Mouse (Mus musculus) CD4-positive, CD25-positive, alpha-beta regulatory T cell, adult 4 months (primary cell): Measurements from ENCODE around the gene Rela. TPM values are rescaled to one million over a fixed set of nuclear protein-coding genes. Genes with fewer than 3 reads are reported as not detected.

Experiments used
- polyA plus RNA-seq, 2 experiments: library from polyadenylated mRNA; unstranded; fragments of 100-300 nt; shearing (Covaris generic); gene quantifications; one replicate each; pipeline ENCODE4 v1.2.1; 2017

Rela gene
- polyA plus RNA-seq, 2 experiments from 2014 or later, result 111 to 174 TPM

Other genes starting within 250 kb of the Rela start
- gene Sart1, start 248.8 kb upstream of the Rela start, polyA plus RNA-seq, result 10 to 100 TPM; 18.1 to 30.1 TPM
- not detected for gene Tsga10ip, start 235.0 kb upstream of the Rela start, polyA plus RNA-seq
- 10 to 100 TPM; 56.0 to 57.2 TPM for gene Drap1, start 212.5 kb upstream of the Rela start, polyA plus RNA-seq
- gene AI837181, start 212.3 kb upstream of the Rela start, polyA plus RNA-seq, result 10 to 100 TPM; 20.8 to 28.7 TPM
- not detected for gene Fosl1, start 189.9 kb upstream of the Rela start, polyA plus RNA-seq
- gene Ccdc85b, start 179.6 kb upstream of the Rela start, polyA plus RNA-seq, result under 1 TPM; 0.48 to 0.83 TPM
- gene Fibp, start 176.9 kb upstream of the Rela start, polyA plus RNA-seq, result 100 to 1,000 TPM in 1 of 2 experiments, 10 to 100 TPM in 1; 86.2 to 159 TPM
- gene Ctsw, start 169.0 kb upstream of the Rela start, polyA plus RNA-seq, result 100 to 1,000 TPM; 136 to 191 TPM
- gene Efemp2, start 163.5 kb upstream of the Rela start, polyA plus RNA-seq, result 1 to 10 TPM; 1.5 to 4.6 TPM
- 10 to 100 TPM; 44.8 to 51.5 TPM for gene Mus81, start 149.1 kb upstream of the Rela start, polyA plus RNA-seq
- gene Cfl1, start 147.0 kb upstream of the Rela start, polyA plus RNA-seq, result 1,000 to 10,000 TPM; 1,977 to 2,151 TPM
- gene 1700020D05Rik, start 133.7 kb upstream of the Rela start, polyA plus RNA-seq, result not detected
- gene Snx32, start 126.9 kb upstream of the Rela start, polyA plus RNA-seq, result 10 to 100 TPM; 20.2 to 23.6 TPM
- gene Ovol1, start 76.8 kb upstream of the Rela start, polyA plus RNA-seq, result not detected
- 1 to 10 TPM; 3.8 to 7.4 TPM for gene Ap5b1, start 69.5 kb upstream of the Rela start, polyA plus RNA-seq
- gene Rnaseh2c, start 35.6 kb upstream of the Rela start, polyA plus RNA-seq, result 100 to 1,000 TPM in 1 of 2 experiments, 10 to 100 TPM in 1; 55.0 to 102 TPM
- 10 to 100 TPM; 38.8 to 84.9 TPM for gene Kat5, start 27.2 kb upstream of the Rela start, polyA plus RNA-seq
- 10 to 100 TPM; 19.0 to 25.6 TPM for gene Sipa1, start 26.2 kb downstream of the Rela start, polyA plus RNA-seq
- gene Map3k11, start 51.3 kb downstream of the Rela start, polyA plus RNA-seq, result 1 to 10 TPM; 6.3 to 8.4 TPM
- gene Pcnx3, start 51.4 kb downstream of the Rela start, polyA plus RNA-seq, result 10 to 100 TPM; 21.6 to 23.9 TPM
- gene Kcnk7, start 66.9 kb downstream of the Rela start, polyA plus RNA-seq, result 1 to 10 TPM; 1.9 to 2.4 TPM
- 10 to 100 TPM; 14.4 to 20.7 TPM for gene Ehbp1l1, start 88.8 kb downstream of the Rela start, polyA plus RNA-seq
- 10 to 100 TPM; 43.5 to 55.3 TPM for gene Fam89b, start 92.2 kb downstream of the Rela start, polyA plus RNA-seq
- not detected for gene Ltbp3, start 103.4 kb downstream of the Rela start, polyA plus RNA-seq
- gene Scyl1, start 133.9 kb downstream of the Rela start, polyA plus RNA-seq, result 10 to 100 TPM; 15.1 to 19.4 TPM
- 10 to 100 TPM; 62.6 to 85.3 TPM for gene Frmd8, start 237.8 kb downstream of the Rela start, polyA plus RNA-seq
- gene Slc25a45, start 240.3 kb downstream of the Rela start, polyA plus RNA-seq, result 10 to 100 TPM; 51.6 to 73.7 TPM